Mouse (Mus musculus): ENCODE measurements around the gene Mecom. TPM values are rescaled to one million over a fixed set of nuclear protein-coding genes. Genes with fewer than 3 reads are reported as not detected.

Mecom gene
- polyA plus RNA-seq, 1 experiment from 2014 or later: 218 TPM

Other genes with a start within 250 kb of the Mecom start
- gene Actrt3, start 51.9 kb upstream of the Mecom start, polyA plus RNA-seq (2014; fragmentation: Nextera tagmentation; extraction: Ambion mirVana): 0.24 TPM in 1 of 2 replicates, not detected in the other
- gene Mynn, start 54.1 kb upstream of the Mecom start, polyA plus RNA-seq (2014; fragmentation: Nextera tagmentation; extraction: Ambion mirVana): 32.1 and 37.8 TPM in 2 replicates
- gene Lrriq4, start 96.5 kb upstream of the Mecom start, polyA plus RNA-seq (2014; fragmentation: Nextera tagmentation; extraction: Ambion mirVana): not detected in 2 replicates
- gene Lrrc34, start 99.9 kb upstream of the Mecom start, polyA plus RNA-seq (2014; fragmentation: Nextera tagmentation; extraction: Ambion mirVana): 2.1 and 2.6 TPM in 2 replicates
- 0.08 TPM in 1 of 2 replicates, not detected in the other for gene Lrrc31, start 151.8 kb upstream of the Mecom start, polyA plus RNA-seq (2014; fragmentation: Nextera tagmentation; extraction: Ambion mirVana)
- gene Samd7, start 198.3 kb upstream of the Mecom start, polyA plus RNA-seq (2014; fragmentation: Nextera tagmentation; extraction: Ambion mirVana): not detected in 2 replicates
- gene Sec62, start 244.9 kb upstream of the Mecom start, polyA plus RNA-seq (2014; fragmentation: Nextera tagmentation; extraction: Ambion mirVana): 65.0 and 72.1 TPM in 2 replicates

All from limb, embryonic 11.5 days (tissue).